Mouse (Mus musculus): ENCODE results near the gene Mrc1.

Gene Mrc1

DNA sequence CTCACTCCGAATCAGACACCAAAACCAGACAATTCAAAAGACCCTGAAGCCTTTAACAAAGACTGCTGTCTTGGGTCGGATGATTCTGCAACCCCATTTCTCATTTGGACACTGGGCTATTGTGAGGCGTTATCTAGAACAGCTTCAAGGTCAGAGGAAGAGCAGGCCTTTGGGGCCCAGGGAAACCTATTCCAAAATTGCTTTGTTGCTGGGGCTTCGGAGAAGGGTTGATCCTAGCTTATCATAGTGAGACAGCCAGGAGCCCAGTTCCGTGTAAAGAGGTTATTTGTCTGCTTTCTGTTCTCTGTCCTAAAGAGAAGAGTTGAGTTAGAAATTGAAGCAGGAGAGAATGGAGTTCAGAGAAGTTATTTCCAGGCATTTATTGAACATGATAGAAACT is 10.0 kb downstream of the Mrc1 start:
- intact Hi-C loops (cut with DNase I): no loop called here

DNA sequence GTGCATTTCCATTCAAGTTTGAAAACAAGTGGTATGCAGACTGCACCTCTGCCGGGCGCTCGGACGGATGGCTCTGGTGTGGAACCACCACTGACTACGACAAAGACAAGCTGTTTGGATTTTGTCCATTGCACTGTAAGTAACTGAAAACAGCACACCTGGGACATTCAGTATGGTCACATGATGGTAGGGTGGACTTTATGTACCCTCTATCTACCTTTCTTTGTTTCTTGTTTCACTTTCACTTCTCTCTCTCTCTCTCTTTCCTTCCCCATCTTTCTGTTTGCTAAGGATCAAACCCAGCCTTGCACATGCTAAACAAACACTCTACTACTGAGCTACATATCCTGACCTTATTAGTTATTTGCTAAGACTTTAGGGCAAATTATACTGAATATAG is 15.0 kb downstream of the Mrc1 start:
- intact Hi-C loops (cut with DNase I): no loop called here

DNA sequence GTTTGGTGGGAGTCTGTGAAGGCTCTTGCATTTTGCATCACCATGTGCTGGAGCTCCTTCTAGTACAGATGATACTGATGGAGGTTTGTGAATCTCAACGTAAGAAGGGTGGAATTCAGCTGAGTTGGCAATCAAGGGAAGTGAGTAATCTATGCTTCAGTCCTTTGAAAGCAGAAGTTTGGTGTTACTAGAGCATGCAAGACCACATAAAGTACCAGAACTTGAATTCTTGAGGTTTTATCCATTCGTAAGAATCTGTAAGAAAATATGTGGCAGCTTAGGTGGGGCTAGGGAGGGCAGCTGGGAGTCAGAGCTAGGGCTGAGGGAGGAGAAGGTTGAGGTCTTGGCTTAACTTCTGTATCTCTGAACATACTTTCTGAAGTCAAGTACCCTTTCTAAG is 15.5 kb downstream of the Mrc1 start:
- intact Hi-C loops (cut with DNase I): no loop called here

DNA sequence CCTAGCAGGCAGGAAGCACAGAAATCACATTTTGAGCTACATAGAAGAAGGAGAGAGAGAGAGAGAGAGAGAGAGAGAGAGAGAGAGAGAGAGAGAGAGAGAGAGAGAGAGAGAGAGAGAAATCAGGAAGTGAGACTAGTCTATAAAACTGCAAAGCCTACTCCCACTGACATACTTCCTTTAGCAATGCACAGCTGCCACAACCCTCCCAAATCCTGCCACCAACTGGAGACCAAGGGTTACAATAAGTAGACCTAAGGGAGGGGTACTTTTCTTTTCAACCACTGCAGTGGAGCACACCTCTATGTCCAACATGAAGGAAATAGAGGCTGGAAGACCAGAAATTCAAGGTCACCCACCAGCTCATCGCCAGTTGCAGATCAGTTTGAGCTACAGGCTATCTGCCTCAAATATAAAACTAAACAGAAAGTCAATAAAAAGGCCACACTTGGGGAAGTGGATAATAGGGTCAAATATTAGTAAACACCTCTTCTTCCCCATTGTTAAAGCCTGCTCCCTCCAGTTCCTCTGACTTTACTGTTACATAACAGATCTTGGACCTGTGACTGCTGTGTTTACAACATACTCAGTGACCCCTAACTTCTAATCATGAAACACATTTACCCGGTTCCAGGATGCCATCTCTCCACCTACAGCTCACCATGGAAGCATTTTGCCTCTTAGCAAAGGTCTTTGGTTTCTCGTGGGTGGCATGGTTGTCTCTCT is 20.8 kb downstream of the Mrc1 start:
- intact Hi-C loops (cut with DNase I): no loop called here

DNA sequence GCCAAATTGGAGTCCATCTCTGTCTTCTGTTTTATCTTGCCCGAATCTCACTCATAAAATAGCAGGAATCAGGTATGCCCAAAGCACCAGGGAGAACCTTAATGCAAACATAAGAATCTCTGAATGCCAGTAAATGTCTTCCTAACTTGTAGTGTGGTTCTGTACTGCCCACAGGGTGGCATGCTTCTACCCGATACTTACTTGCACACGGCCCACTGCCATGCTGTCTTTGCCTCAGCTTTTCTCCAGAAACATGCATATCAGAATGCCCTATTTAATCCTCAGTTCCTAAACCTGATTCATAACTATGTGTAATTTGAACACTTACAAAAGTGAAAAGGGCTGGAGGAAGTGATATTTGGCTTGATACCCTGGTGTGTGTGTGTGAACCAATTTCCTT is 22.7 kb downstream of the Mrc1 start:
- intact Hi-C loops (cut with DNase I): no loop called here

DNA sequence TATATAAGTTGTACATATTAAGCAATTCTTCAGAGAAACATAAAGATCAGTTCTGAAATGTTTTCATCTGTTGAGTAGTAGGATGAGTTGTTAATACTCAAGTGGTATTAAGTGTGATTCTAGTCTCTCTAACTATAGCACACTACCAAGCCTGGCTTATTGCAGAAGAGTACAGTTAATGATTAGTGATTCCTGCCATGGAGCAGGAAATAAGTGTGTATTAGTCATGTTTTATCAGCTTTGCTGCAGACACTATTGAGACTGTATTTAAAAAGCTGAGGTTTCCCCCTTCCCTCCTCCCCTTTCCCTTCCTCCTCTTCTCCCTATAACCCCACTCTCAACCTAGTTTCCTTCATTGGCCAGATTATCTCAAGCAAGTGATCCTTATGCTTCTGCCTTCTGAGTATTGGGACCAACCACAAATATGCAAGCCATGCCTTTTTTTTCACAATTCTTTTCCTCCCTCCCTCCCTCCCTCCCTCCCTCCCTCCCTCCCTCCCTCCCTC is 29.2 kb downstream of the Mrc1 start:
- intact Hi-C loops (cut with DNase I): no loop called here

DNA sequence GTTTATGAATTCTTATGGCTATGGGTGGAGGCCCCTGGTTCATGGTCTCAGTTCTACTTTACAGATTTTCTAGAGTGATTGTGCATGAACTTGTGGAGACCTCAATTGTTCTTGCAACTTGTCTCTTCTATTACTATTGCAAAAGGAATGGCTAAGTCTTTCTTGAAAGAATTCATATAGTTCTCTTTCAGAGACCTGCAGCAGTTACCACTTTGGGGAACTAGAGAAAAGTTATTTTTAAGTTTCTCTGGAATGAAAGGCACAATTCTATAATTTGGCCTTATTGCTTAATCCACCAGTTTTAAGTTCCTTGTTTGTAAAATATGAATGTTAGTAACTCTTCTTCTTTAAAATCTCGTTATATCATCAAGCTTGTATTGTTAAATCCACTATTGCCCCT is 32.9 kb downstream of the Mrc1 start:
- intact Hi-C loops (cut with DNase I): no loop called here

DNA sequence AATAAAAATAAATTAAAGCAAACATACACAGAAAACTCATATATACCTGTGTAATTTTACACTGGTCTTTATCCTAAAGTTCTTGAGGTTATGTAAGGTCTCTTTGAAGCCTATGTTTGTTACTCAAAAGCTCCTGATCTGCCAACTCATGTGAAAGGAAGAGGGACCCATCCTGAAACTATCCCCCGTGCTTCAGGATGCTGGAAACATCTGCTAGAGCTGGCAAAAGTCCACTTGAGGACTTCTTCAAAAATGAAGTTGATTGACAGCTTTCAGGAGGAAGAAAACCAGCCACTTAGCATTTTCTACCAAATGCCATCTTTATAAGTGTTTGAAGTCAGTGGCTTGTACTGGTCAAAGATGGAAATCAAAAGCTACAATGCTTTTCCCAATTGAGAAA is 40.0 kb downstream of the Mrc1 start:
- intact Hi-C loops (cut with DNase I): no loop called here

DNA sequence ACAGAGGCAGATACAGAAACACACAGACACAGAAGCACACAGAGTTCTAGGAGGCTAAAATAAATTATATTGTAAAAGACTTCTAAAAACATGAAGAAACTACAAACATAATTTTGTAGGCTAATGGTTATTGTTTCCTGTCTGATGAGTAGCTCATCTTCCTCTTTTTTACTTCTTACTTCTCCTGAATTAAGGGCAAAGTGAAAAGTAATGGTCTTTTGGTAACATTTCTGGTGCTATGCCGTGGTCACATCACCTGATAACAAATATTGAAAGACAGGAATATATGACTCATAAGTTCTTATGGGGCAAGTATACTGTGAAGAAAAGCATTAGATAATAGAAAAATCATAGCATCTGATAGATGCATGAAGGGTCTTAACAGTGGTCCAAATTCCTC is 42.9 kb downstream of the Mrc1 start:
- intact Hi-C loops (cut with DNase I): no loop called here

DNA sequence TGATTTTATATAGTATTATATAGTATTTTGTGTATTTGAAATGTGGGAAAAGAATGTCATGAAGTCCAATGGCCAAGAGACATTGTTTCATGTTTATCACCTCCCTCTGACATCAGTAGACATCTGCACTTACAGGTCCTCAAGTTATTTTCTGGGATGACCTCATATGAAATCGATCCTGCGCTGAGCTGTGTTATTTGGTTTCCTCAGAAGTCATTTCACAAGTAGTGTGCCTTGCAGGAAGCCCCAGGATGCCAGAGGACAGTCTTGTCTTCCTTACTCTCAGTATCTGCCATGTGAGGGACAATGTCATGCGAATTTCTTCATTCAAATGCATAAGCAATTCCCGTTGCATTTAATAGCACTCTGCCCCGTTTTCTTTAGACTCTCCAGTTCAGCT is 46.6 kb downstream of the Mrc1 start:
- intact Hi-C loops (cut with DNase I): no loop called here

DNA sequence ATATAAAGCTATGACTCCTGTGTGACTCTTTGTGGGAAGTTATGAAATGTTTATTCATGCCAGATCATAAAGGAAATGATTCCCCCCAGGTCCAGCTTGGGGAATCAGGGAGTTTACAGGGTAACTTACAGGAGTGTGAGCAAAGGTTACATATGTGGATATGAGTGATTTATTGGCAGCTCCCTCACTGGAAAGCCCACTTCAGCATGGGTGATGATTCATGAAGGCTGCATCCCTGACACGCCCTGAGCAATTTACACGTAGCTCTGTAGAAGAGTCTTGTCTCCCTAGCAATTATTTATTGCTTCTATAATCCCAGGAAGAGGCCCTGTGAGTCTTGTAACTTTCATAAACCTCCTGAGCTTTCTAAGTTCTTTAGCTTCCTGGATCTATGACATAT is 50.1 kb downstream of the Mrc1 start:
- intact Hi-C loops (cut with DNase I): no loop called here

DNA sequence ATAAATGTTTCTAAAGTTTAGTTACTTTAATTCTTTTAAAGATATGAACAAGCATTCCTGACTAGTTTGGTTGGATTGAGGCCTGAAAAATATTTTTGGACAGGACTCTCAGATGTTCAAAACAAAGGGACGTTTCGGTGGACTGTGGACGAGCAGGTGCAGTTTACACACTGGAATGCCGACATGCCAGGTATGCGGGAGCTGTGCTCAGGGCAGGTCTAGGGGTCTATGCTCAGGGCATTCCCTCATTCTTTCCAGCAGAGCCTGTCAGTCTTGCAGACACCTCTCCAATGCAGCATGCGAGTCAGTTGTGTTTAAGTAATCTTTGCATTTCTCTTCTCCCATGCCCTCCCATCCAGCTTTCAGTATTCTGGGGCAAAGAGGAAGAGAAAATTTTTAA is 50.6 kb downstream of the Mrc1 start:
- intact Hi-C loops (cut with DNase I): no loop called here

DNA sequence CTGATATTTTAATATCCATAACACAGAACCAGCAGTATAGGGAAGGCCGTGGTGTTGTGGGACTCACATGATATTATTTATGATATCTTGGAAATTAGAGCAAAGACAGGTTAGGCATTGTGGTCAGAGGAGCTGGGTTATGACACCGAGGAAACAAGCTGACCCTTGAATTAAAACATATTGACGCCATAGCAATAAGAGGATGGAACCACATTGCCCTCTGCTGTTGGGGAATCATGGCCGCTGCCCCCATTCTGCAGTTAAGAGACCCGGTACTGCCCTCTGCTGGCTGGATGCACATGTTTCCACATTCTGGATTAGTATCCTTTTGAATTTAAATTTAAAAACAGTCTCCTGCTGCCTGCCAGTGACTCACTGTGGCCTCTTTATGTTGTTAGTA is 66.1 kb downstream of the Mrc1 start:
- intact Hi-C loops (cut with DNase I): loop anchor here (10.0 kb wide), 1 partner anchor 141 kb away; no protein-coding TSS in a partner anchor

DNA sequence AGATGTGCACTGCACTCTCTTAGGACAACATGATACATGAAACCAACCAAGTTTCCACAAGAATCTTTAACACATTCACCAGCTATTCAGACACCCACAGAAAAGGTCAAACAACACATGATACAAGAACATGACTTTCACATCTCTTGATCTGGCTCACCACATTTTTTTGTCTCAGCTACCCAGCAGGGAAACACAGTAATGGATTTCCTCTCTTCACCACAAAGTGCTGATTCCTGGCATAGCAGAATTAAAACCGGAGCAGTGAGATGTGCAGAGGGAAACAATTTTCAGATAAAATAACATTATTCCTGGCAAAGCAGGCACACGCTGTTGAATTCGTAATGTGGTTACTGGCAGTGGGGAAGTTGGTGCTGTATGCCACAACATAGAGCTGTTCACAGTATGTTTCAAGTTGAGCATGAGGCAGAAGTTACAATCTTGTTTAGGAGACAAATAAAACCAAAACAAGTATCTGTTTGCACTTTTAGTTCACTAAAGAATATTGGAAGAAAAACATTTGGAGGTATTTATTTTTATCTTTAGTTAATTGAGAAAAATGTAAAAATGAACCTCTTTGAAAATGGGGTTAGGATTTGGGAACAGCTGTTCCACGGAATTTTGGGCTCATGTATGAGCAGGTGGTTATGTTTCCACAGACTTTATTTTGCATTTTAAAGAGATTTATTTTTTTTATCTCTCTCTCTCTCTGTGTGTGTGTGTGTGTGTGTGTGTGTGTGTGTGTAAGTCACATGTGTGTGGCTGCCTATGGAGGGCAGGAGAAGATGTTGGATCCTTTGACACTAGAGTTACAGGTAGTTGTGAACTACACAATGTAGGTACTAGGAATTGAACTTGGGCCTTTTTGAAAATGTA is 83.6 kb downstream of the Mrc1 start:
- intact Hi-C loops (cut with DNase I): loop anchor here (10.0 kb wide), 1 partner anchor 392 kb away; no protein-coding TSS in a partner anchor

DNA sequence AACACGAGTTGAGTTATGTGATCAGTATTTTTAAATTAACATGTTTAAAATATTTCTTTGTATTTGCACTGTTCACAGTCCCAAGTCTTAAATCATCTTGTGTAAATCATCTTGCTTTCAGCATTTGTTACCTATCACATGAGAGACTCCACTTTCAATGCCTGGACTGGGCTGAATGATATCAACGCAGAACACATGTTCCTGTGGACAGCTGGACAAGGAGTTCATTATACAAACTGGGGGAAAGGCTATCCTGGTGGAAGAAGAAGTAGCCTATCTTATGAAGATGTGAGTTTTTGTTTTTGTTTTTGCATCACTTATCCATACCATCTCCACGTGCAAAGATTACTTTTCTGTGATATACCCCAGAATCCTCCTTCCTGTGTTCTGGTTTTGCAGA is 85.9 kb downstream of the Mrc1 start:
- intact Hi-C loops (cut with DNase I): loop anchor here (10.0 kb wide), 1 partner anchor 390 kb away; no protein-coding TSS in a partner anchor

DNA sequence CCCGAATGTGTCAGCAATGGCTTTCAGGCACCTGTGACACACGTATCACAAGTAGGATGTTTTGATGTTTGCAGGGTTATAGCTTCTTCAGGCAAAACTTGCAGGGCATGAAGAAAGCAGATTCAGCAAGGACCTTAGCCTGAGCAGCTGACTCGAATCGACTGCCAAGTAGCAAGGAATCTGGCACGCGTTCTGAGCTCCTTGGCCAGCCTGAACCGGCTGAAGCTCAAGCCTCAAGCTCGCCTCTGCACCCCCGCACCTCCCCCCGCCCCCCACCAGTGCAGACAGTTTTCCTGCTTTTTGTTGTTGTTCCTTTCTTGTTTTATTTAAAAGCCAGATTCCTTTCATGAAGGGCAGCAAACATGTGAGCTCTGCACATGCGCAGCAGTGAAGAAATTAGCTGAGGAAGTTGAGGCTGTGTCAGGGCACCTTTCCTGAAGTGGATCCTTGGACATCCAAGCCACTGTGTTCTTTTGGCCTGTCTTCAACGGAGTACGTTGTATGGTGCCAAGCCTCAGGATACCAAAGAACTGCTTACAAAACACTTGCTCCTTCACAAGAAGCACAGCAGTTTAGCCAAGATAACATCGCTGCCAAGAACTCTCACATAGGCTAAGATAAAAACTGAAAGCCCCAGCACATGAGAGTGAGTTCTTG is 112.6 kb downstream of the Mrc1 start:
- intact Hi-C loops (cut with DNase I): no loop called here

DNA sequence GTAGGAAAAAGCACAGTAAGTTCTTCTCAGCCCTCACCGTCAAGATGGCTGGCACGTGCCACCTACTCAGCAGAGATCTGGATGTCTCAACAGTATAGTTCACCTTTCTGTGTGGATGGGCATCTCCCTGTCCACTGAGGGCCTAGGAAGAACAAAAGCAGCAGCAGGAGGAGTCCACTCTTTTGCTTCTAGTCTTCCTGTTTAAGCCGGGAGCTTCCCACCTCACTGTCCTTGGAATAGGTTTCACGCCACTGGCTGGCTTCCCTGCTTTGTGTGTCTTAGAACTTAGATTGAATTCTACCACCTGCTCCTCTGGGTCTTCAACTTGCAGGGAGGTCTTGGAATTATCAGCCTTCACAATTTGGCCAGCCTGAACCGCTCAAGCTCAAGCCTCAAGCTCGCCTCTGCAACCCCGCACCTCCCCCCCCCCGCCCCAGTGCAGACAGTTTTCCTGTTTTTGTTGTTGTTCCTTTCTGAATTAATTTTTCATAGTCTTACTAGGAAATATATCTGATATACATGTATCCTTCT is 113.2 kb downstream of the Mrc1 start:
- intact Hi-C loops (cut with DNase I): no loop called here
